Mouse (Mus musculus): ENCODE data around the gene Il16. TPM values are rescaled to one million over a fixed set of nuclear protein-coding genes. Genes with fewer than 3 reads are reported as not detected.

Il16 gene
- 502 TPM for polyA plus RNA-seq (2017; shearing (Covaris generic))

GRCm38 (mm10) chr7:83745413-83746106 lies at the start of gene Il16:
Il16 (minus strand) TSS chr7:83745726.

GRCm38 (mm10) chr7:83794705-83795104 lies 49.2 kb upstream of the Il16 start, which contains the start of gene Cfap161:
Cfap161 (minus strand) TSS chr7:83794880.

GRCm38 (mm10) chr7:83631828-83632681 lies 113.5 kb downstream of the Il16 start, which contains the start of gene Stard5:
Stard5 (plus strand) TSS chr7:83631959.

Other genes starting within 250 kb of the Il16 start
- gene Tmc3, start 160.8 kb downstream of the Il16 start, polyA plus RNA-seq (2017; shearing (Covaris generic)): 2.8 TPM
- 50.0 TPM for gene Stard5, start 113.8 kb downstream of the Il16 start, polyA plus RNA-seq (2017; shearing (Covaris generic))
- gene Cfap161, start 49.2 kb upstream of the Il16 start, polyA plus RNA-seq (2017; shearing (Covaris generic)): not detected
- 0.37 TPM for gene Tlnrd1, start 138.6 kb upstream of the Il16 start, polyA plus RNA-seq (2017; shearing (Covaris generic))
- 50.7 TPM for gene Mesd, start 138.7 kb upstream of the Il16 start, polyA plus RNA-seq (2017; shearing (Covaris generic))

Data from activated CD4-positive, CD25-positive, alpha-beta regulatory T cell, adult 9 weeks (primary cell).